28 mouse cellular contexts compared by ENCODE assay signal in genomic region chr12:8038081-8038730, GRCm38 (mm10).
"Had no signal": no experiment of that assay in that cellular context is flagged by ENCODE, and none has a peak within 500 bp of the region (broad histone marks: within the 10 kb centered on the region; RNA-seq: fewer than 3 reads in every experiment).

No protein-coding gene starts in this region.

- H3K4me1 ChIP-seq: embryonic facial prominence, embryonic 12.5 days; forebrain, embryonic 12.5 days; forebrain, embryonic 13.5 days; forebrain, embryonic 15.5 days had no signal

- H3K9me3 ChIP-seq: embryonic facial prominence, embryonic 10.5 days; embryonic facial prominence, embryonic 12.5 days; embryonic facial prominence, embryonic 13.5 days; embryonic facial prominence, embryonic 15.5 days; forebrain, embryonic 10.5 days; forebrain, embryonic 12.5 days; forebrain, embryonic 13.5 days; forebrain, embryonic 15.5 days had no signal

- ATAC-seq: forebrain, embryonic 13.5 days; forebrain, embryonic 14.5 days; forebrain, embryonic 15.5 days; forebrain, embryonic 16.5 days; forebrain, postnatal 0 days had no signal

- DNase-seq: cerebellum, adult 18-20 months; cerebellum, adult 2 months; cerebellum, adult 8-10 months; cerebellum, adult 9-10 months; cerebellum, adult 9-11 months; cerebellum, postnatal 10 days; cerebellum, postnatal 14 days; cerebellum, postnatal 25 days; cerebellum, postnatal 36 days; embryo, embryonic 11 days; forebrain, postnatal 0 days; gastrocnemius, adult 2 months; gastrocnemius, postnatal 10 days; gastrocnemius, postnatal 14 days; gastrocnemius, postnatal 25 days; gastrocnemius, postnatal 36 days; heart, adult 18-20 months had no signal

- H3K4me3 ChIP-seq: embryonic facial prominence, embryonic 10.5 days; embryonic facial prominence, embryonic 12.5 days; embryonic facial prominence, embryonic 13.5 days; embryonic facial prominence, embryonic 15.5 days; erythroblast, embryonic 14.5 days; forebrain, embryonic 10.5 days; forebrain, embryonic 12.5 days; forebrain, embryonic 13.5 days; forebrain, embryonic 15.5 days; gastrocnemius, adult 2 months had no signal

- H3K36me3 ChIP-seq: embryonic facial prominence, embryonic 10.5 days; embryonic facial prominence, embryonic 12.5 days; embryonic facial prominence, embryonic 13.5 days; embryonic facial prominence, embryonic 15.5 days; forebrain, embryonic 10.5 days; forebrain, embryonic 12.5 days; forebrain, embryonic 15.5 days had no signal

- H3K27ac ChIP-seq: embryonic facial prominence, embryonic 10.5 days; embryonic facial prominence, embryonic 12.5 days; embryonic facial prominence, embryonic 13.5 days; embryonic facial prominence, embryonic 15.5 days; forebrain, embryonic 10.5 days; forebrain, embryonic 12.5 days; forebrain, embryonic 13.5 days; forebrain, embryonic 15.5 days; gastrocnemius, adult 2 months had no signal

- H3K9ac ChIP-seq: embryonic facial prominence, embryonic 12.5 days; embryonic facial prominence, embryonic 13.5 days; embryonic facial prominence, embryonic 15.5 days; forebrain, embryonic 12.5 days; forebrain, embryonic 13.5 days; forebrain, embryonic 15.5 days; forebrain, postnatal 0 days had no signal

- H3K27me3 ChIP-seq: embryonic facial prominence, embryonic 12.5 days; embryonic facial prominence, embryonic 13.5 days; embryonic facial prominence, embryonic 15.5 days; forebrain, embryonic 15.5 days had no signal

- H3K4me2 ChIP-seq: embryonic facial prominence, embryonic 12.5 days; embryonic facial prominence, embryonic 13.5 days; embryonic facial prominence, embryonic 15.5 days; forebrain, embryonic 12.5 days; forebrain, embryonic 13.5 days; forebrain, embryonic 15.5 days had no signal
